Mouse (Mus musculus) forelimb bud, embryonic 11.5 days (tissue): ENCODE results near the gene Macc1.

Source experiments
- DNase-seq: peaks from one replicate; pipeline ENCODE4 v3.0.0-alpha.2; 2012; ENCODE audit warnings: low read depth, low spot score

Macc1 gene

GRCm38 (mm10) chr12:119483922-119484631 lies 170.0 kb downstream of the Macc1 start:
- DNase-seq = no peak

- no peak for DNase-seq
These were observed 197.1 kb downstream of the Macc1 start for GRCm38 (mm10) chr12:119511145-119511544.
